Mouse (Mus musculus) spleen, postnatal 0 days (tissue): ENCODE measurements around the gene Rhox2a. TPM values are rescaled to one million over a fixed set of nuclear protein-coding genes. Genes with fewer than 3 reads are reported as not detected.

Experiments used
- polyA plus RNA-seq: library from polyadenylated mRNA; unstranded; fragments of >200 nt; fragmentation: Nextera tagmentation; extraction: Ambion mirVana; gene quantifications from 2 replicates; pipeline ENCODE4 v1.2.1, GENCODE M21; 2015

Rhox2a gene
- not detected in 2 replicates for polyA plus RNA-seq

GRCm38 (mm10) chrX:37244676-37245075 is at the start of gene Rhox2a:
Gene Rhox2a, plus strand, starts transcription at chrX:37244976.

GRCm38 (mm10) chrX:37210941-37211340 is 33.8 kb upstream of the Rhox2a start, which contains the start of gene Gm9:
Gene Gm9, minus strand, starts transcription at chrX:37211041.

DNA sequence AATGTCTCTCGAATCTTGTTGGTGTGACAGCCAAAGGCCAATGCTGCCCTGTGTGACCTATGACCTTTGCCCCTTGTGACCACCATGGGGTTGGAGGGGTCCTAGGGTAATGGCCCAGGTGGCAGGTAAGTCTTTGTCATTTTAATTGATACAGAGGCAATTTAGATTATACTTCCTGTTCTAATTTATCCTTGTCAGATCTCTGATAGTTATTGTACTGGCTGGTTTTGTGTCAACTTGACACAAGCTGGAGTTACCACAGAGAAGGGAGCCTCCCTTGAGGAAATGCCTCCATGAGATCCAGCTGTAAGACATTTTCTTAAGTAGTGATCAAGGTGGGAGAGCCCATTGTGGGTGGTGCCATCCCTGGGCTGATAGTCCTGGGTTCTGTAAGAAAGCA is 22.6 kb upstream of the Rhox2a start, which contains the start of gene Rhox1:
Gene Rhox1, minus strand, starts transcription at position 101 of the 400 bp plus-strand sequence.

DNA sequence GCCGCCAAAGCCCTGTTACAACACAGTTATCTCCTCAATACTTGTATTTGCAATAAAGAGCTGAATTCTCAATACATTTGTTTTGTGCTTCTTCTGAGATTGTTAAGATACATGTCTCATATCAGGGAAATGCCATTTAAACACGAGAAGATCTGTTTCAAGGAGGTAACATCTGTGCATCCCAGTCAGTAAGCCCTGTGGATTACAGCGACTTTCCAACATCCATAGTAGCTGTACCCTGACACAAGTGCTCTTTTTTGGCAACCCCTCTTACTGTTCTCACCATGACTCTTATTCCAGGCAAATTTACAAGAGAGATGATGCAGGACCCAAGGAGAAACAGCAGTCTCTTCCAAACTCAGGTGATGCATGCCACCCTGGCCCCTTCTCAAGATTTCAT is 4.8 kb downstream of the Rhox2a start, which contains the start of gene Rhox3a:
Gene Rhox3a, plus strand, starts transcription at position 301 of the 400 bp plus-strand sequence.

GRCm38 (mm10) chrX:37265038-37265437 is 20.3 kb downstream of the Rhox2a start, which contains the start of gene Rhox4a:
Gene Rhox4a, plus strand, starts transcription at chrX:37265338.

Other genes with a start within 250 kb of the Rhox2a start
- 0.12 and 0.36 TPM in 2 replicates for gene Sowahd, start 196.1 kb upstream of the Rhox2a start, polyA plus RNA-seq
- gene Rpl39, start 159.6 kb upstream of the Rhox2a start, polyA plus RNA-seq: 658 and 701 TPM in 2 replicates
- 21.4 and 22.3 TPM in 2 replicates for gene Upf3b, start 134.7 kb upstream of the Rhox2a start, polyA plus RNA-seq
- 10.0 and 12.0 TPM in 2 replicates for gene Nkap, start 118.2 kb upstream of the Rhox2a start, polyA plus RNA-seq
- 0.17 and 0.18 TPM in 2 replicates for gene Akap14, start 76.1 kb upstream of the Rhox2a start, polyA plus RNA-seq
- gene Ndufa1, start 53.8 kb upstream of the Rhox2a start, polyA plus RNA-seq: 372 and 394 TPM in 2 replicates
- 5.3 and 6.3 TPM in 2 replicates for gene Rnf113a1, start 53.7 kb upstream of the Rhox2a start, polyA plus RNA-seq
- not detected in 2 replicates for gene Gm9, start 33.9 kb upstream of the Rhox2a start, polyA plus RNA-seq
- not detected in 2 replicates for gene Rhox1, start 22.7 kb upstream of the Rhox2a start, polyA plus RNA-seq
- gene Rhox3a, start 4.9 kb downstream of the Rhox2a start, polyA plus RNA-seq: not detected in 2 replicates
- gene Rhox4a, start 20.4 kb downstream of the Rhox2a start, polyA plus RNA-seq: not detected in 2 replicates
- not detected in 2 replicates for gene Rhox3a2, start 135.1 kb downstream of the Rhox2a start, polyA plus RNA-seq
- gene Rhox4a2, start 145.9 kb downstream of the Rhox2a start, polyA plus RNA-seq: not detected in 2 replicates
- not detected in 2 replicates for gene Rhox2b, start 167.1 kb downstream of the Rhox2a start, polyA plus RNA-seq
- gene Rhox4b, start 187.5 kb downstream of the Rhox2a start, polyA plus RNA-seq: not detected in 2 replicates
- not detected in 2 replicates for gene Rhox2c, start 208.7 kb downstream of the Rhox2a start, polyA plus RNA-seq
- gene Rhox3c, start 213.6 kb downstream of the Rhox2a start, polyA plus RNA-seq: not detected in 2 replicates
- gene Rhox4c, start 235.4 kb downstream of the Rhox2a start, polyA plus RNA-seq: not detected in 2 replicates
- gene Rhox2d, start 248.5 kb downstream of the Rhox2a start, polyA plus RNA-seq: not detected in 2 replicates